Mouse (Mus musculus) intestine, embryonic 14.5 days (tissue): ENCODE results near the gene Trappc4. TPM values are rescaled to one million over a fixed set of nuclear protein-coding genes. Genes with fewer than 3 reads are reported as not detected.
"Not testable (repeated sequence)": the region's sequence is repeated elsewhere in the genome, so short reads cannot be mapped to it uniquely, and the experiment has no call there.

Experiments used
- ATAC-seq: fragments of 200-750 bp; cut with Nextera tagmentation; replicated peaks from 2 replicates; pipeline ENCODE4 v1.8.0; 2017; ENCODE audit warnings: low read depth, moderate number of reproducible peaks, moderate TSS enrichment, moderate library complexity; ENCODE audit not compliant: low FRiP score, low TSS enrichment
- DNase-seq: peaks from one replicate; pipeline ENCODE4 v3.0.0-alpha.2; 2018; ENCODE audit warnings: low spot score
- H3K27ac ChIP-seq: fragments of 300-500 bp; sonication (generic); 2 replicates; pipeline ENCODE4 v1.5.1; 2014; ENCODE audit warnings: low read depth, mild to moderate bottlenecking, control low read depth
- H3K27me3 ChIP-seq: fragments of 300-500 bp; sonication (generic); replicated peaks from 2 replicates; pipeline ENCODE4 v1.6.1; 2014; ENCODE audit warnings: low read length, control low read depth; ENCODE audit not compliant: control insufficient read depth, insufficient read depth
- H3K36me3 ChIP-seq: fragments of 300-500 bp; sonication (generic); 2 replicates; pipeline ENCODE4 v1.6.1; 2014; ENCODE audit warnings: low read length, control low read depth; ENCODE audit not compliant: control insufficient read depth, insufficient read depth
- H3K4me1 ChIP-seq: fragments of 300-500 bp; sonication (generic); replicated peaks from 2 replicates; pipeline ENCODE4 v1.6.1; 2014; ENCODE audit warnings: low read length, control low read depth, mixed read lengths; ENCODE audit not compliant: control insufficient read depth, insufficient read depth
- H3K4me2 ChIP-seq: fragments of 300-500 bp; sonication (generic); 2 replicates; pipeline ENCODE4 v1.6.1; 2014; ENCODE audit warnings: low read length
- H3K4me3 ChIP-seq: fragments of 300-500 bp; sonication (generic); 2 replicates; pipeline ENCODE4 v1.5.1; 2014; ENCODE audit warnings: low read depth, low read length, control low read depth, mixed read lengths
- H3K9ac ChIP-seq: fragments of 300-500 bp; sonication (generic); 2 replicates; pipeline ENCODE4 v1.6.1; 2014; ENCODE audit warnings: mild to moderate bottlenecking, low read length
- H3K9me3 ChIP-seq: fragments of 300-500 bp; sonication (generic); 2 replicates; pipeline ENCODE4 v1.6.1; 2016; ENCODE audit warnings: low read length, control low read depth; ENCODE audit not compliant: control insufficient read depth
- WGBS: fragments of 180-500 bp; shearing (Covaris S2); extraction: QIAGEN DNeasy Blood & Tissue Kit; methylation state at CpG from one replicate; pipeline ENCODE4 v1.1.7; 2014; 5-methylcytosine and 5-hydroxymethylcytosine counted together
- polyA plus RNA-seq: library from polyadenylated mRNA; unstranded; fragments of >200 nt; fragmentation: Nextera tagmentation; extraction: Ambion mirVana; gene quantifications from 2 replicates; pipeline ENCODE4 v1.2.1, GENCODE M21; 2014

The Trappc4 gene
- polyA plus RNA-seq, 1 experiment from 2014 or later: 113 TPM

DNA sequence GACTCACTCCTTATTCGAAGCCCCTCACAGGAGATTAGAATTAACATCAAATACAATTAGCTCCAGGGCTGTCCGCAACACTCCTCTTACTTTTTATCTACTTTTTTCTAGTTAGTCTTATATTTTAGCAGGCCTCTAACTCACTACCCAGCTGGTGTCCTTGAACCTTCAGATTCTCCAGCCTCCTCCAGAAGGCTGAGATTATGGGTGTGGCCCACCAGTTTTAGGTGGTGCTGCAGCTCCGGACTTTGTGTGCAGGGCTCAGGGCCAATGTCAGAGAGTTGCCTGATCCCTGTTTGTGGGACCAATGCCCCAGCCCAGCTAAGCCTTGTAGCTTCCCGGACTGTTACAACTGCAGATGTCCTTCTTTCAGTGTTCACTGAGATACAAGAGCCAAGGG lies 16.2 kb upstream of the Trappc4 start:
- no peak overlapping the region for H3K9ac ChIP-seq
- H3K4me3 ChIP-seq: no peak overlapping the region
- no peaks in the 10 kb centered on the region for H3K36me3 ChIP-seq
- DNase-seq: no peak
- WGBS: 77% methylated on average over 4 of the region's 4 CpGs
- H3K4me2 ChIP-seq: no peak overlapping the region
- H3K27me3 ChIP-seq: no peaks in the 10 kb centered on the region
- no peak for ATAC-seq
- H3K4me1 ChIP-seq: no peaks in the 10 kb centered on the region
- no peak overlapping the region for H3K27ac ChIP-seq
- no peaks in the 10 kb centered on the region for H3K9me3 ChIP-seq

GRCm38 (mm10) chr9:44420280-44420898 lies 13.0 kb upstream of the Trappc4 start:
- peaks cover 6% of the 10 kb centered on the region; the same call in 1 of the 2 replicates for H3K4me1 ChIP-seq
- no peaks in the 10 kb centered on the region for H3K27me3 ChIP-seq
- ATAC-seq: no peak
- no peak overlapping the region for H3K9ac ChIP-seq
- WGBS: 72% methylated on average over 5 of the region's 5 CpGs
- no peaks in the 10 kb centered on the region for H3K9me3 ChIP-seq
- H3K36me3 ChIP-seq: peaks cover 8% of the 10 kb centered on the region; the same call in 1 of the 2 replicates
- no peak overlapping the region for H3K27ac ChIP-seq
- H3K4me3 ChIP-seq: no peak overlapping the region
- H3K4me2 ChIP-seq: no peak overlapping the region
- no peak for DNase-seq

GRCm38 (mm10) chr9:44419730-44420129 lies 12.3 kb upstream of the Trappc4 start:
- not testable (repeated sequence) for ATAC-seq, DNase-seq, H3K9ac ChIP-seq, H3K36me3 ChIP-seq, H3K27me3 ChIP-seq, H3K27ac ChIP-seq, H3K9me3 ChIP-seq, H3K4me2 ChIP-seq, H3K4me1 ChIP-seq, H3K4me3 ChIP-seq
- WGBS: 92% methylated on average over 9 of the region's 9 CpGs

DNA sequence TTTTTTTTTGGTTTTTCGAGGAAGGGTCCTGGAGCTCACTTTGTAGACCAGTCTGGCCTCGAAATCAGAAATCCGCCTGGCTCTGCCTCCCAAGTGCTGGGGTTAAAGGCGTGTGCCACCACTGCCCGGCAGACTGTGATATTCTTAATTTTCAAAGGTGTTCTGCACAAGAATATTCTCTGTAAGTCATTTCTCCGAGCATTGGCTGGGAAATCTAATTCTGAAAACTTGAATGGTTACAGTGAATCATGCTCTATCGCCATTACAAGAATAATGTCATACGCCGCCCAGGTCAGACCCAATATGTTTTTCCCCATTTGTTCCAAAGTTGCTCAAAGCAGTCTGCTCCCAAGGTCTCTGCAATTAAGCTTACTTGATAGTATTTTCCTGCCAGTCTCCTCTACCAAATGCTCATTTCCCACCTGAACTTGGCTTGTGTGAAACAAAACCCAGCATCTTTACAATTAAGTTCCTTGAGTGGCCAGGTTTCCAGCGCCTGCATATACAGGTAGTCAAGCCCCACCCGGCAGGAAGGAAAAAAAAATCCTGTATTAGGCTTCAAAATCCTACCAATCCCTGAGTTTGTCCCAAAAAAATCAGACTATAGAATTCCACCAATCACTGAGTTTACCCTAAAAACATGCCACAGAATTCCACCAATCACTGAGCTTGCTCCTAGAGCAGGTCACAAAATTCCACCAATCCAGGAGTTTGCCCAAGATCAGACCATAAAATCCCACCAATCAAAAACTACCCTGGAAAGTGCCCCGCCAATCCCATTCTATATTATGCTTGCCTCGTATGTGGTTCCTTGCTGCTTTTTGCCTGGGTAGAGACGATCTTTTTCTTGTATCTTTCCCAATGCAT lies 11.4 kb upstream of the Trappc4 start, which contains the start of gene Ccdc84:
Gene Ccdc84 (minus strand): TSS at position 51 of the 867 bp plus-strand sequence.
- no peaks in the 10 kb centered on the region for H3K27me3 ChIP-seq
- 75% methylated on average over 14 of the region's 14 CpGs for WGBS
- peak within 1 kb of the TSS; percentile 84 for H3K4me2 ChIP-seq
- H3K36me3 ChIP-seq: peaks cover 15% of the 10 kb centered on the region
- no peaks in the 10 kb centered on the region for H3K9me3 ChIP-seq
- DNase-seq: no peak
- H3K4me3 ChIP-seq: peak within 1 kb of the TSS; percentile 77
- H3K4me1 ChIP-seq: peaks cover 6% of the 10 kb centered on the region; the same call in 1 of the 2 replicates
- peak within 1 kb of the TSS; percentile 78 for H3K9ac ChIP-seq
- peak within 1 kb of the TSS; percentile 64; the same call in 1 of the 2 replicates for H3K27ac ChIP-seq
- ATAC-seq: no peak

- Histone ChIP-seq H3K4me3 (peak overlapping the region; percentile 77), H3K27me3 (no peaks in the 10 kb centered on the region), H3K4me1 (peaks cover 6% of the 10 kb centered on the region; the same call in 1 of the 2 replicates), H3K36me3 (peaks cover 23% of the 10 kb centered on the region), H3K9me3 (no peaks in the 10 kb centered on the region), H3K4me2 (peak overlapping the region; percentile 84), H3K27ac (peak overlapping the region; percentile 64; the same call in 1 of the 2 replicates), H3K9ac (peak overlapping the region; percentile 78)
- ATAC-seq: peak; percentile 89
- peak; percentile 96 for DNase-seq
- WGBS: under 1% methylated on average over 38 of the region's 38 CpGs
Measured at GRCm38 (mm10) chr9:44417892-44418363, 10.5 kb upstream of the Trappc4 start.

DNA sequence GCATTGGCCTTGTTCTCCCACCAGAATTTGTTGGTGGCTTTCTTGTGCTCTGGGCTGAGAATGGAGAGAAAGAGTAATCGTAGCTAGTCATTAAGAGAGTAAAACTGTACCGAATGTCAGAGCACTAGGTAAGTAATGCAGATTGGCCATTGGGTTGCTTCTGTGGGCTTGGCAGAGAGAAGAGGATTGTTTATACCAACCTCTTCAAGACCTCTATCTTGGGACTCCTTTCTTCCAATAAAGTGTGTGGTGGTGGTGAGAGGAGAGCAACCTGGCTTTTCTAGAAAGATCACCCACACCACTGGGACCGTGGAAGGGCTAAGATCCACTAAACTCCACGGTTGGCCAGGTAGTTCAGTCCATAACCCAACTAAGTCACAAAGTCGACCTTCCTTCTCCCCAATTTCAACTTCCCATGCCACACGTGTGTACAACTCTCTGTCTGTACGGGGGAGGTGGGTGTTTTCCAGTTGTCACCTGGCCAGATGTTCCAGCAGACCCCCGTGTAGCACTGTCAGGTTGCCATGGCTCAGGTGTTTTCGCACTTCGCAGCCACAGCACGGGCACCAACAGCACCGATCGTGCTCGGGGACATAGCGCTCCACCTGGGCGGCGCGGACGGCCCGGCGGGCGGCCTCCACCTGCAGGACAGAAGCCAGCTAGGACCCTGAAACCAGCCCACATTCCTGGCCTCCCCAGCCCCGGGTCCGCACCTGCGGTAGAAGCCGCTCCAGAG lies 9.9 kb upstream of the Trappc4 start:
- H3K36me3 ChIP-seq: peaks cover 28% of the 10 kb centered on the region
- no peaks in the 10 kb centered on the region for H3K27me3 ChIP-seq
- H3K9me3 ChIP-seq: no peaks in the 10 kb centered on the region
- H3K9ac ChIP-seq: peak overlapping the region; percentile 78
- H3K4me1 ChIP-seq: peaks cover 6% of the 10 kb centered on the region; the same call in 1 of the 2 replicates
- 8% methylated on average over 26 of the region's 26 CpGs for WGBS
- H3K27ac ChIP-seq: 0 out of 2 replicates have a peak overlapping the region, but pooled peaks have one; percentile 47
- H3K4me2 ChIP-seq: peak overlapping the region; percentile 84
- DNase-seq (no peak), ATAC-seq (peak; percentile 71)
- H3K4me3 ChIP-seq: peak overlapping the region; percentile 77

DNA sequence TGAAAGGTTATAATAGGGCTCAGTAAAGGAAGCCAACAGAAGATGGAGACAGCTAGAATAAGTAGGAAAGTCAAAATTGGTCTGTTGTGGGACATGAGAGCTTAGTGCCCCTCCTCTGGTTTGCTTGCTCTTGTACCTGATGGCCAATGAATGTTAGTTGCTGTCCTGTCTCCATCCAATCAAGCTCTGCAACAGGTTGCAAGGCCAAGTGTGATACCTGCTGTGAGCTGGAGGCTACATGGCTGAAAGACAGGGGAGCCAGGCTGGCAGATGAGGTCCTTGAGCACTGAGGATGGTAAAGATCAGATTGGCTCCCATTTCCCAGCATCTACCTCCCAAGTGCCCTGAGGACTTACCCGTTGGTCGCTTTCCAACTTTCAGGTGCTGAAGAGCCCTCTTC lies 5.4 kb upstream of the Trappc4 start:
- Histone ChIP-seq H3K9me3 (no peaks in the 10 kb centered on the region), H3K27me3 (no peaks in the 10 kb centered on the region), H3K27ac (no peak overlapping the region), H3K9ac (no peak overlapping the region), H3K4me2 (no peak overlapping the region), H3K4me1 (peaks cover 3% of the 10 kb centered on the region), H3K4me3 (no peak overlapping the region), H3K36me3 (peaks cover 65% of the 10 kb centered on the region)
- ATAC-seq (no peak), DNase-seq (no peak)
- 68% methylated on average over 2 of the region's 2 CpGs for WGBS

GRCm38 (mm10) chr9:44412306-44412705 lies 4.9 kb upstream of the Trappc4 start:
- Histone ChIP-seq H3K4me3 (no peak overlapping the region), H3K9me3 (no peaks in the 10 kb centered on the region), H3K4me1 (peaks cover 3% of the 10 kb centered on the region), H3K9ac (no peak overlapping the region), H3K4me2 (no peak overlapping the region), H3K27ac (no peak overlapping the region), H3K27me3 (no peaks in the 10 kb centered on the region), H3K36me3 (peaks cover 65% of the 10 kb centered on the region)
- 88% methylated on average over 4 of the region's 4 CpGs for WGBS
- DNase-seq (no peak), ATAC-seq (no peak)
